Mouse (Mus musculus) midbrain, postnatal 0 days (tissue): ENCODE measurements at regions not wholly inside any gene's neighbourhood (a gene's known extent, or its start where the extent isn't known, plus 50 kb on each side); places are given as distances from the start of the nearest gene placed in this dataset.

Source experiments
- ATAC-seq: fragments of 200-750 bp; cut with Nextera tagmentation; 2 replicates; pipeline ENCODE4 v1.8.0; 2017; ENCODE audit warnings: moderate number of reproducible peaks, mild to moderate bottlenecking, moderate TSS enrichment, moderate library complexity; ENCODE audit not compliant: low FRiP score
- DNase-seq: peaks from one replicate; pipeline ENCODE4 v3.0.0-alpha.2; 2015; ENCODE audit warnings: low spot score
- H3K27ac ChIP-seq: fragments of 300-500 bp; sonication (generic); 2 replicates; pipeline ENCODE4 v1.5.1; 2014; ENCODE audit warnings: low read depth, mild to moderate bottlenecking, low read length, mixed read lengths
- H3K27me3 ChIP-seq: fragments of 300-500 bp; sonication (generic); 2 replicates; pipeline ENCODE4 v1.6.1; 2014; ENCODE audit warnings: low read length, control low read depth, mixed read lengths; ENCODE audit not compliant: insufficient read depth
- H3K36me3 ChIP-seq: fragments of 300-500 bp; sonication (generic); 2 replicates; pipeline ENCODE4 v1.6.1; 2014; ENCODE audit warnings: low read length, control low read depth, mixed read lengths; ENCODE audit not compliant: insufficient read depth
- H3K4me1 ChIP-seq: fragments of 300-500 bp; sonication (generic); 2 replicates; pipeline ENCODE4 v1.6.1; 2014; ENCODE audit warnings: mild to moderate bottlenecking, control low read depth, antibody characterized with exemption, low read length, mixed read lengths; ENCODE audit not compliant: insufficient read depth
- H3K4me2 ChIP-seq: fragments of 300-500 bp; sonication (generic); 2 replicates; pipeline ENCODE4 v1.6.1; 2014; ENCODE audit warnings: low read depth, mild to moderate bottlenecking, low read length, mixed read lengths; ENCODE audit not compliant: poor library complexity, severe bottlenecking
- H3K4me3 ChIP-seq: fragments of 300-500 bp; sonication (generic); 2 replicates; pipeline ENCODE4 v1.5.1; 2014; ENCODE audit warnings: low read depth, mild to moderate bottlenecking, low read length, moderate library complexity
- H3K9ac ChIP-seq: fragments of 300-500 bp; sonication (generic); replicated peaks from 2 replicates; pipeline ENCODE4 v1.6.1; 2014; ENCODE audit warnings: mild to moderate bottlenecking, low read length, moderate library complexity, mixed read lengths; ENCODE audit not compliant: poor library complexity, severe bottlenecking
- H3K9me3 ChIP-seq: fragments of 300-500 bp; sonication (generic); 2 replicates; pipeline ENCODE4 v1.6.1; 2016; ENCODE audit warnings: low read length, control low read depth
- CTCF ChIP-seq: IDR thresholded peaks from 2 replicates; pipeline ENCODE4 v1.5.1; 2016; ENCODE audit warnings: antibody characterized with exemption, mild to moderate bottlenecking
- WGBS: fragments of 180-500 bp; shearing (Covaris S2); extraction: QIAGEN DNeasy Blood & Tissue Kit; methylation state at CpG from one replicate; pipeline ENCODE4 v1.1.7; 2014; 5-methylcytosine and 5-hydroxymethylcytosine counted together

- no peaks in the 10 kb centered on the region for H3K4me1 ChIP-seq
- H3K4me3 ChIP-seq, result no peak overlapping the region
- H3K27ac ChIP-seq, result no peak overlapping the region
- no peaks in the 10 kb centered on the region for H3K27me3 ChIP-seq
- no peaks in the 10 kb centered on the region for H3K9me3 ChIP-seq
- H3K36me3 ChIP-seq, result no peaks in the 10 kb centered on the region
- TF ChIP-seq CTCF, result no peak
- DNase-seq, result no peak
- ATAC-seq, result no peak
- no peak overlapping the region for H3K9ac ChIP-seq
- H3K4me2 ChIP-seq, result no peak overlapping the region
- WGBS, result 44% methylated on average over 2 of the region's 2 CpGs
These were observed 450.8 kb downstream of the Bckdhb start for GRCm38 (mm10) chr9:84375746-84376145.

- H3K4me3 ChIP-seq, result no peak overlapping the region
- H3K27me3 ChIP-seq, result no peaks in the 10 kb centered on the region
- no peak for TF ChIP-seq CTCF
- H3K4me1 ChIP-seq, result no peaks in the 10 kb centered on the region
- no peaks in the 10 kb centered on the region for H3K9me3 ChIP-seq
- DNase-seq (no peak), ATAC-seq (no peak)
- no peak overlapping the region for H3K9ac ChIP-seq
- no peak overlapping the region for H3K27ac ChIP-seq
- H3K4me2 ChIP-seq, result no peak overlapping the region
- H3K36me3 ChIP-seq, result no peaks in the 10 kb centered on the region
- 95% methylated on average over 6 of the region's 6 CpGs for WGBS
These were observed 451.7 kb downstream of the Bckdhb start for GRCm38 (mm10) chr9:84376621-84377020.

- Histone ChIP-seq H3K27ac (no peak overlapping the region), H3K36me3 (no peaks in the 10 kb centered on the region)
- ATAC-seq, result no peak
These were observed 457.0 kb downstream of the Bckdhb start for GRCm38 (mm10) chr9:84381942-84382341.

GRCm38 (mm10) chr9:84389831-84390230 is 464.9 kb downstream of the Bckdhb start:
- Histone ChIP-seq H3K4me2 (no peak overlapping the region), H3K9me3 (no peaks in the 10 kb centered on the region), H3K27ac (no peak overlapping the region), H3K4me1 (no peaks in the 10 kb centered on the region), H3K4me3 (no peak overlapping the region), H3K36me3 (no peaks in the 10 kb centered on the region), H3K27me3 (no peaks in the 10 kb centered on the region), H3K9ac (no peak overlapping the region)
- TF ChIP-seq CTCF, result no peak
- ATAC-seq, result no peak
- DNase-seq, result no peak
- 66% methylated on average over 3 of the region's 3 CpGs for WGBS

More at GRCm38 (mm10) chr9:84381942-84382341, 457.0 kb downstream of the Bckdhb start:
- Histone ChIP-seq H3K9me3 (no peaks in the 10 kb centered on the region), H3K4me2 (no peak overlapping the region), H3K4me1 (no peaks in the 10 kb centered on the region), H3K27me3 (no peaks in the 10 kb centered on the region), H3K9ac (no peak overlapping the region), H3K4me3 (no peak overlapping the region)
- no peak for DNase-seq
- TF ChIP-seq CTCF, result no peak

GRCm38 (mm10) chr9:84394536-84395314 is 469.8 kb downstream of the Bckdhb start:
- DNase-seq, result no peak
- WGBS, result 95% methylated on average over 3 of the region's 3 CpGs
- H3K36me3 ChIP-seq, result no peaks in the 10 kb centered on the region
- no peaks in the 10 kb centered on the region for H3K27me3 ChIP-seq
- no peak overlapping the region for H3K9ac ChIP-seq
- no peak overlapping the region for H3K4me3 ChIP-seq
- no peak overlapping the region for H3K27ac ChIP-seq
- H3K4me1 ChIP-seq, result no peaks in the 10 kb centered on the region
- TF ChIP-seq CTCF, result no peak
- no peak for ATAC-seq
- no peaks in the 10 kb centered on the region for H3K9me3 ChIP-seq
- H3K4me2 ChIP-seq, result no peak overlapping the region

GRCm38 (mm10) chr9:84399481-84399880 is 474.5 kb downstream of the Bckdhb start:
- 79% methylated on average over 3 of the region's 3 CpGs for WGBS

More at GRCm38 (mm10) chr9:84399481-84399880, 474.5 kb downstream of the Bckdhb start:
- Histone ChIP-seq H3K36me3 (no peaks in the 10 kb centered on the region), H3K27ac (no peak overlapping the region), H3K4me2 (no peak overlapping the region), H3K27me3 (no peaks in the 10 kb centered on the region), H3K4me1 (no peaks in the 10 kb centered on the region), H3K9ac (no peak overlapping the region), H3K4me3 (no peak overlapping the region), H3K9me3 (no peaks in the 10 kb centered on the region)
- no peak for TF ChIP-seq CTCF
- ATAC-seq (no peak), DNase-seq (no peak)
